Mouse (Mus musculus) ES-E14 (cell line): ENCODE results near the gene Fcrlb. TPM values are rescaled to one million over a fixed set of nuclear protein-coding genes. Genes with fewer than 3 reads are reported as not detected.

Experiments used
- DNase-seq: peaks from one replicate; pipeline ENCODE4 v3.0.0-alpha.2; 2013; ENCODE audit warnings: low read depth, low spot score
- H3K27ac ChIP-seq: 2 replicates; pipeline ENCODE4 v1.5.1; 2012; ENCODE audit warnings: low read depth, mild to moderate bottlenecking, low read length, moderate library complexity, mixed read lengths; ENCODE audit not compliant: poor library complexity, insufficient read depth, severe bottlenecking
- H3K36me3 ChIP-seq: 2 replicates; pipeline ENCODE4 v1.6.1; 2012; ENCODE audit warnings: mild to moderate bottlenecking, low read length, moderate library complexity, mixed read lengths; ENCODE audit not compliant: control insufficient read depth, poor library complexity, insufficient read depth, severe bottlenecking
- H3K4me1 ChIP-seq, 2 experiments: fragments of 150-350 bp in 1 of 2; sonication (generic) in 1 of 2; 2 replicates each; pipeline ENCODE4 v1.6.1; 2012; ENCODE audit warnings: low read length in 2 of 2, mild to moderate bottlenecking in 1 of 2, mixed read lengths in 1 of 2; ENCODE audit not compliant: control insufficient read depth in 2 of 2, insufficient read depth in 2 of 2, poor library complexity in 1 of 2
- H3K4me3 ChIP-seq, 2 experiments: fragments of 150-350 bp in 1 of 2; sonication (generic) in 1 of 2; 2 replicates each; pipeline ENCODE4 v1.5.1; 2012; ENCODE audit warnings: low read length in 2 of 2, low read depth in 1 of 2, mild to moderate bottlenecking in 1 of 2, mixed read lengths in 1 of 2; ENCODE audit not compliant: insufficient read depth in 1 of 2, poor library complexity in 1 of 2, severe bottlenecking in 1 of 2
- H3K9ac ChIP-seq: 2 replicates; pipeline ENCODE4 v1.6.1; 2012; ENCODE audit warnings: low read depth, mild to moderate bottlenecking, low read length, mixed read lengths; ENCODE audit not compliant: poor library complexity, insufficient read depth, severe bottlenecking
- H3K9me3 ChIP-seq: fragments of 150-350 bp; sonication (generic); 2 replicates; pipeline ENCODE4 v1.6.1; 2012; ENCODE audit warnings: low read depth, mild to moderate bottlenecking, low read length; ENCODE audit not compliant: control insufficient read depth, insufficient read depth
- CHD2 ChIP-seq: IDR thresholded peaks from 2 replicates; pipeline ENCODE4 v1.6.1; 2014; ENCODE audit warnings: mild to moderate bottlenecking, low read depth, low read length, inconsistent platforms
- HCFC1 ChIP-seq: IDR thresholded peaks from 2 replicates; pipeline ENCODE4 v1.6.1; 2012; ENCODE audit warnings: low read length, inconsistent platforms, borderline replicate concordance; ENCODE audit not compliant: insufficient read depth
- MAFK ChIP-seq: IDR thresholded peaks from 2 replicates; pipeline ENCODE4 v1.6.1; 2014; ENCODE audit warnings: mild to moderate bottlenecking, low read depth, low read length, inconsistent platforms; ENCODE audit not compliant: insufficient read depth
- ZC3H11A ChIP-seq: IDR thresholded peaks from 2 replicates; pipeline ENCODE4 v1.6.1; 2012; ENCODE audit warnings: low read depth, mild to moderate bottlenecking, inconsistent platforms, low read length, borderline replicate concordance
- ZNF384 ChIP-seq: IDR thresholded peaks from 2 replicates; pipeline ENCODE4 v1.6.1; 2012; ENCODE audit warnings: low read depth, low read length, inconsistent platforms
- in situ Hi-C, 2 experiments: fragments of 600-800 bp; cut with MboI; formaldehyde crosslinking; loops; one replicate each; pipeline ENCODE4 v1.15.1; 2025; ENCODE audit warnings: low sequenced_read_pairs in 2 of 2, inconsistent platforms in 1 of 2; ENCODE audit not compliant: unreplicated experiment in 2 of 2
- total RNA-seq: library from RNA; depleted of rRNA; stranded (reverse); fragments of 300-350 nt; gene quantifications from 2 replicates; pipeline ENCODE4 v1.2.3, GENCODE M21; 2012

Fcrlb gene
- total RNA-seq, 1 experiment = not detected

GRCm38 (mm10) chr1:170871961-170872360 lies 40.8 kb downstream of the Fcrlb start:
- TF ChIP-seq MAFK (no peak), HCFC1 (no peak), CHD2 (no peak), ZNF384 (no peak), ZC3H11A (no peak)
- Histone ChIP-seq H3K4me3 (peak overlapping the region; percentile 30 to 49; a peak in 3 of 4 replicates), H3K27ac (peak overlapping the region; percentile 98; the same call in 1 of the 2 replicates), H3K4me1 (peaks cover 2 to 6% of the 10 kb centered on the region in 2 experiments; a peak in 2 of 4 replicates), H3K9me3 (no peaks in the 10 kb centered on the region), H3K9ac (peak overlapping the region; percentile 40; the same call in 1 of the 2 replicates), H3K36me3 (peaks cover 5% of the 10 kb centered on the region; the same call in 1 of the 2 replicates)
- in situ Hi-C loops = no loop called here
- DNase-seq = no peak

GRCm38 (mm10) chr1:170871402-170871801 lies 41.3 kb downstream of the Fcrlb start:
- Histone ChIP-seq H3K27ac (peak overlapping the region; percentile 98), H3K9me3 (no peaks in the 10 kb centered on the region), H3K36me3 (peaks cover 5% of the 10 kb centered on the region; the same call in 1 of the 2 replicates), H3K4me1 (peaks cover 2 to 6% of the 10 kb centered on the region in 2 experiments; a peak in 2 of 4 replicates), H3K4me3 (peak overlapping the region; percentile 30 to 49), H3K9ac (peak overlapping the region; percentile 40)
- DNase-seq = peak; percentile 79
- 0 out of 2 replicates have a peak, but pooled peaks have one; percentile 22 for TF ChIP-seq CHD2
- no peak for TF ChIP-seq ZC3H11A
- in situ Hi-C loops = no loop called here

GRCm38 (mm10) chr1:170868905-170869283 lies 43.8 kb downstream of the Fcrlb start:
- in situ Hi-C loops = no loop called here
- DNase-seq = no peak
- TF ChIP-seq HCFC1 = no peak
- TF ChIP-seq MAFK = no peak
- no peaks in the 10 kb centered on the region for H3K9me3 ChIP-seq
- no peaks in the 10 kb centered on the region for H3K36me3 ChIP-seq
- H3K9ac ChIP-seq = peak overlapping the region; percentile 92
- peak overlapping the region; percentile 64; the same call in 1 of the 2 replicates for H3K27ac ChIP-seq
- H3K4me1 ChIP-seq = peaks cover 2 to 6% of the 10 kb centered on the region in 2 experiments; a peak in 2 of 4 replicates
- peak overlapping the region; percentile 87 to 90 for H3K4me3 ChIP-seq

- Histone ChIP-seq H3K36me3 (no peaks in the 10 kb centered on the region), H3K4me3 (peak overlapping the region; percentile 87 to 99), H3K9me3 (no peaks in the 10 kb centered on the region), H3K27ac (peak overlapping the region; percentile 64; the same call in 1 of the 2 replicates), H3K9ac (peak overlapping the region; percentile 92), H3K4me1 (peaks cover 2 to 6% of the 10 kb centered on the region in 2 experiments; a peak in 2 of 4 replicates)
- in situ Hi-C loops = no loop called here
- peak; percentile 71 for DNase-seq
- TF ChIP-seq MAFK (0 out of 2 replicates have a peak, but pooled peaks have one; percentile 22), ZC3H11A (no peak), CHD2 (no peak), HCFC1 (0 out of 2 replicates have a peak, but pooled peaks have one; percentile 68), ZNF384 (no peak)
These were observed 44.4 kb downstream of the Fcrlb start for GRCm38 (mm10) chr1:170868107-170868904.
